Mouse (Mus musculus): ENCODE results near the gene Zfp870. TPM values are rescaled to one million over a fixed set of nuclear protein-coding genes. Genes with fewer than 3 reads are reported as not detected.
"Not testable (repeated sequence)": the region's sequence is repeated elsewhere in the genome, so short reads cannot be mapped to it uniquely, and the experiment has no call there.

Gene Zfp870
- polyA plus RNA-seq, 1 experiment from 2014 or later = 9.0 TPM

GRCm38 (mm10) chr17:32878773-32879172, 12.7 kb downstream of the Zfp870 start:
- H3K27me3 ChIP-seq (ENCODE audit: control insufficient read depth, insufficient read depth, low read depth, low read length) = no peaks in the 10 kb centered on the region
- no peak overlapping the region for H3K4me2 ChIP-seq (ENCODE audit: low read length)
- H3K4me1 ChIP-seq (ENCODE audit: control insufficient read depth, insufficient read depth, low read length) = no peaks in the 10 kb centered on the region
- H3K9ac ChIP-seq (ENCODE audit: low read depth, low read length) = no peak overlapping the region
- 95% methylated on average over 11 of the region's 11 CpGs for WGBS
- no peaks in the 10 kb centered on the region for H3K9me3 ChIP-seq (replicated peaks; ENCODE audit: control insufficient read depth, low read length, poor library complexity, severe bottlenecking)
- peaks cover 17% of the 10 kb centered on the region for H3K36me3 ChIP-seq (ENCODE audit: control insufficient read depth, insufficient read depth, low read length)
- no peak overlapping the region for H3K27ac ChIP-seq (ENCODE audit: low read length)
- no peak for ATAC-seq
- H3K4me3 ChIP-seq (ENCODE audit: low read depth, low read length) = no peak overlapping the region

DNA sequence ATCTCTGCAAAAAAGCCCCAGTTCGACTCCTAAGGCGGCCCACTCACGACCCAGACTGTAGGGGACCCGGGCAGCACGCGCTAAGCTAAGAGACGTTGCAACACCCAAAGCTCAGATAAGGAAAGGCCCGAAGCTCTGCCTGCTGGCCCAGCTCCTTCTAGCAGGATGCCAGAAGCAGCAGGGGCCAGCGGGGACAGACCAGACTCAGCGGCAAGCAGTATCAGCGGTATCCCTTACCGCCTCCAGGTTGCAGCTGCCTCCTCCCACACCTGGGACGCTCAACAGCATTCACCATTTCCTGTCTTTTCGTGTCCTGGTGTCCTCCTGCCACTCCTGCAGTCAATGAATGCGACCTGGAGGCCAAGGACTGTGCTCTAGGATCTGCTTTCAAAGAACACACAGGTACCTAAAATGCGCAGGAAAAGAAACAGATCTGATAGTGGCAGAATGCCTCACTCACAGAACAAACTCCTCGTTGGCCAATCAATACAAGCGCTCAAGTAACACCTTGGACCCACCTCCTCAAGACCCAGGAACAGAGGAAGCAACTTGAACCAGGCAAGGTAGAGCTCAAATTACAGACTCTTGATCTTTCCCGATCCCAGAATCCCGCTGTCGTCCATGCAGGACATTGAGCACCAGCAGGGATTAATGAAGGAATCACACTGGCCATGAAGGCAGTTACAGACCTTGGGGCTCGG, 13.8 kb downstream of the Zfp870 start:
- Histone ChIP-seq H3K4me2 (ENCODE audit: low read length) (no peak overlapping the region), H3K4me1 (ENCODE audit: control insufficient read depth, insufficient read depth, low read length) (no peaks in the 10 kb centered on the region), H3K4me3 (ENCODE audit: low read depth, low read length) (no peak overlapping the region), H3K27me3 (ENCODE audit: control insufficient read depth, insufficient read depth, low read depth, low read length) (no peaks in the 10 kb centered on the region), H3K36me3 (ENCODE audit: control insufficient read depth, insufficient read depth, low read length) (peaks cover 8% of the 10 kb centered on the region), H3K9ac (ENCODE audit: low read depth, low read length) (no peak overlapping the region), H3K27ac (ENCODE audit: low read length) (no peak overlapping the region), H3K9me3 (replicated peaks; ENCODE audit: control insufficient read depth, low read length, poor library complexity, severe bottlenecking) (no peaks in the 10 kb centered on the region)
- 18% methylated on average over 22 of the region's 22 CpGs for WGBS
- no peak for ATAC-seq

DNA sequence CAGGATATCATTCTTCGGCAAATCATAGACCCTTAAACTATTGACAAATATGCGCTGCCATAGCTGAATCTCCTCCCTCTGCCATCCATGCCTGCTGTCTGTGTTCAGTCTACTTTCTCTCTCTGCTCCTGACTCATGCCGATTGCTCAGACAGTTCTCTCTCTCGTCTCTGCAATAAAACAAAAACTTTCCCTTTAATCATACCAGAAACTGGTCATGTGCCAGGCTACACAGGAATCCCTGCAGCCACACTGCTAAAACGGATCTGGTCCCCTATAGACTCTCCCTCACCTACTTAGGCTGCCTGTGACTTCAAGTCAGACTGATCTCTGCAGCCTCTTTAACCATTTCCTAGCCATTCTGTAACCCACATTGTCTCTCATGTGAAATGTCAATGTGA, 18.7 kb downstream of the Zfp870 start:
- no peak overlapping the region for H3K4me2 ChIP-seq (ENCODE audit: low read length)
- WGBS = 73% methylated on average over 5 of the region's 5 CpGs
- no peak overlapping the region for H3K4me3 ChIP-seq (ENCODE audit: low read depth, low read length)
- no peaks in the 10 kb centered on the region for H3K36me3 ChIP-seq (ENCODE audit: control insufficient read depth, insufficient read depth, low read length)
- no peaks in the 10 kb centered on the region for H3K4me1 ChIP-seq (ENCODE audit: control insufficient read depth, insufficient read depth, low read length)
- no peaks in the 10 kb centered on the region for H3K27me3 ChIP-seq (ENCODE audit: control insufficient read depth, insufficient read depth, low read depth, low read length)
- no peaks in the 10 kb centered on the region for H3K9me3 ChIP-seq (replicated peaks; ENCODE audit: control insufficient read depth, low read length, poor library complexity, severe bottlenecking)
- H3K27ac ChIP-seq (ENCODE audit: low read length) = no peak overlapping the region
- no peak for ATAC-seq
- H3K9ac ChIP-seq (ENCODE audit: low read depth, low read length) = no peak overlapping the region

GRCm38 (mm10) chr17:32872091-32872490, 19.4 kb downstream of the Zfp870 start:
- no peak for ATAC-seq
- 88% methylated on average over 4 of the region's 4 CpGs for WGBS

DNA sequence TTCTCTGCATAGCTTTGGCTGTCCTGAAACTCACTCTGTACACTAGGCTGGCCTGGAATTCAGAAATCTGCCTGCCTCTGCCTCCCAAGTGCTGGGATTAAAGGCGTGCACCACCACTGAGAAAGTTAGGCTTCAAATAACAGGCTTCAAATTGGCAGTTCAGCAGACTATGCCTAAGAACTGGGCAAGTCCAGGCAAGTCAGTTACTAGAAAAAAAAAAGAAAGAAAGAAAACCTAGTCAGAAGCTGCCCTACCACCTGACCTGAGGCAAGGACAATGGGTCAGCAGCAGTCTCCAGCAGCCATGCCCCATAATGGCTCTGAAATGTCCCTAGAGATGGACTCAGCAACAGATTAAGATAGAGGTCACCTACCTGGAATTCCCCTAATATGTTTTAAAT, 20.0 kb downstream of the Zfp870 start:
- no peak overlapping the region for H3K27ac ChIP-seq (ENCODE audit: low read length)
- 97% methylated on average over 1 of the region's 1 CpGs for WGBS
- no peak for ATAC-seq
- no peak overlapping the region for H3K4me3 ChIP-seq (ENCODE audit: low read depth, low read length)
- no peaks in the 10 kb centered on the region for H3K9me3 ChIP-seq (replicated peaks; ENCODE audit: control insufficient read depth, low read length, poor library complexity, severe bottlenecking)
- H3K27me3 ChIP-seq (ENCODE audit: control insufficient read depth, insufficient read depth, low read depth, low read length) = no peaks in the 10 kb centered on the region
- H3K36me3 ChIP-seq (ENCODE audit: control insufficient read depth, insufficient read depth, low read length) = no peaks in the 10 kb centered on the region
- H3K4me2 ChIP-seq (ENCODE audit: low read length) = no peak overlapping the region
- H3K4me1 ChIP-seq (ENCODE audit: control insufficient read depth, insufficient read depth, low read length) = no peaks in the 10 kb centered on the region
- no peak overlapping the region for H3K9ac ChIP-seq (ENCODE audit: low read depth, low read length)

More at GRCm38 (mm10) chr17:32872091-32872490, 19.4 kb downstream of the Zfp870 start:
- no peak overlapping the region for H3K27ac ChIP-seq (ENCODE audit: low read length)
- no peaks in the 10 kb centered on the region for H3K27me3 ChIP-seq (ENCODE audit: control insufficient read depth, insufficient read depth, low read depth, low read length)
- H3K36me3 ChIP-seq (ENCODE audit: control insufficient read depth, insufficient read depth, low read length) = no peaks in the 10 kb centered on the region
- no peaks in the 10 kb centered on the region for H3K9me3 ChIP-seq (replicated peaks; ENCODE audit: control insufficient read depth, low read length, poor library complexity, severe bottlenecking)
- no peak overlapping the region for H3K9ac ChIP-seq (ENCODE audit: low read depth, low read length)
- H3K4me1 ChIP-seq (ENCODE audit: control insufficient read depth, insufficient read depth, low read length) = no peaks in the 10 kb centered on the region
- no peak overlapping the region for H3K4me3 ChIP-seq (ENCODE audit: low read depth, low read length)
- H3K4me2 ChIP-seq (ENCODE audit: low read length) = no peak overlapping the region

GRCm38 (mm10) chr17:32867266-32867665, 24.2 kb downstream of the Zfp870 start:
- not testable (repeated sequence) for H3K4me2 ChIP-seq (ENCODE audit: low read length); ATAC-seq; H3K9me3 ChIP-seq (replicated peaks; ENCODE audit: control insufficient read depth, low read length, poor library complexity, severe bottlenecking); H3K4me1 ChIP-seq (ENCODE audit: control insufficient read depth, insufficient read depth, low read length); H3K36me3 ChIP-seq (ENCODE audit: control insufficient read depth, insufficient read depth, low read length); H3K4me3 ChIP-seq (ENCODE audit: low read depth, low read length); H3K27ac ChIP-seq (ENCODE audit: low read length); H3K9ac ChIP-seq (ENCODE audit: low read depth, low read length); H3K27me3 ChIP-seq (ENCODE audit: control insufficient read depth, insufficient read depth, low read depth, low read length)
- 67% methylated on average over 3 of the region's 7 CpGs for WGBS

GRCm38 (mm10) chr17:32856713-32857112, 34.7 kb downstream of the Zfp870 start:
- H3K36me3 ChIP-seq (ENCODE audit: control insufficient read depth, insufficient read depth, low read length); H3K4me1 ChIP-seq (ENCODE audit: control insufficient read depth, insufficient read depth, low read length); H3K9me3 ChIP-seq (replicated peaks; ENCODE audit: control insufficient read depth, low read length, poor library complexity, severe bottlenecking); H3K27ac ChIP-seq (ENCODE audit: low read length); ATAC-seq; H3K4me2 ChIP-seq (ENCODE audit: low read length); H3K4me3 ChIP-seq (ENCODE audit: low read depth, low read length); H3K27me3 ChIP-seq (ENCODE audit: control insufficient read depth, insufficient read depth, low read depth, low read length); H3K9ac ChIP-seq (ENCODE audit: low read depth, low read length): not testable (repeated sequence)
- WGBS = 64% methylated on average over 3 of the region's 6 CpGs

GRCm38 (mm10) chr17:32851581-32851980, 39.9 kb downstream of the Zfp870 start:
- Histone ChIP-seq H3K4me1 (ENCODE audit: control insufficient read depth, insufficient read depth, low read length) (no peaks in the 10 kb centered on the region), H3K9ac (ENCODE audit: low read depth, low read length) (no peak overlapping the region), H3K36me3 (ENCODE audit: control insufficient read depth, insufficient read depth, low read length) (no peaks in the 10 kb centered on the region), H3K27me3 (ENCODE audit: control insufficient read depth, insufficient read depth, low read depth, low read length) (no peaks in the 10 kb centered on the region), H3K4me2 (ENCODE audit: low read length) (no peak overlapping the region), H3K4me3 (ENCODE audit: low read depth, low read length) (no peak overlapping the region), H3K9me3 (replicated peaks; ENCODE audit: control insufficient read depth, low read length, poor library complexity, severe bottlenecking) (no peaks in the 10 kb centered on the region), H3K27ac (ENCODE audit: low read length) (no peak overlapping the region)
- ATAC-seq = no peak
- 19% methylated on average over 7 of the region's 7 CpGs for WGBS

DNA sequence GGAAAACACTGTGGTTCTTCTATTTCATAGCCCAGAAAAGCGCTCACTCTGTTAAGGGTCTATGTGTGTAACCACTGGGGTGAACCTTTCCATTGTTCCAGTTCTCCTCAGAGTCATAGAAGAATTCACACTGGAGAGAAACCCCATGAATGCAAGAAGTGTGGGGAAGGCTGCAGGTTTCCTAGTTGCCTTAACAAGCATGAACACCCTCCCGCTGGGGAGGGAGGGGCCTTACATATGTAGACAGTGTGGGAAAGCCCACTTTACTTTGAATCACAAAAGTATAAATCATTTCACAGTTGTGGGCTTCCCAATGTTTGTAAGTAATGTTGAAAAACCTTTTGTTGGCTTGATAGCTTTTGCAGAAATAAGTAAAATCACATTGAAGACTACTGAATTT, 50.1 kb downstream of the Zfp870 start:
- H3K4me3 ChIP-seq (ENCODE audit: low read depth, low read length) = no peak overlapping the region
- H3K4me2 ChIP-seq (ENCODE audit: low read length) = no peak overlapping the region
- H3K4me1 ChIP-seq (ENCODE audit: control insufficient read depth, insufficient read depth, low read length) = no peaks in the 10 kb centered on the region
- no peak for ATAC-seq
- H3K36me3 ChIP-seq (ENCODE audit: control insufficient read depth, insufficient read depth, low read length) = no peaks in the 10 kb centered on the region
- no peak overlapping the region for H3K9ac ChIP-seq (ENCODE audit: low read depth, low read length)
- 0 out of 2 replicates have a peak, but pooled peaks cover 4% of the 10 kb centered on the region for H3K9me3 ChIP-seq (replicated peaks; ENCODE audit: control insufficient read depth, low read length, poor library complexity, severe bottlenecking)
- 46% methylated on average over 2 of the region's 2 CpGs for WGBS
- no peak overlapping the region for H3K27ac ChIP-seq (ENCODE audit: low read length)
- no peaks in the 10 kb centered on the region for H3K27me3 ChIP-seq (ENCODE audit: control insufficient read depth, insufficient read depth, low read depth, low read length)

Measured in midbrain, embryonic 16.5 days (tissue).